In genomic region chr4:98777464-98777863, GRCm38 (mm10) we compare ENCODE assay signal across 33 mouse cellular contexts. TPM values are rescaled to one million over a fixed set of nuclear protein-coding genes. Genes with fewer than 3 reads are reported as not detected.
DNase-seq lines count a peak whose midpoint lies in the region; ATAC-seq lines count a peak whose summit lies in the region.
"Had no signal": no experiment of that assay in that cellular context is flagged by ENCODE, and none has a peak within 500 bp of the region (broad histone marks: within the 10 kb centered on the region; RNA-seq: fewer than 3 reads in every experiment).

No protein-coding gene starts in this region.

- no peak overlapping the region for H3K4me3 ChIP-seq in heart, embryonic 14.5 days (ENCODE audit: control insufficient read depth in 1 of 2, insufficient read depth in 1 of 2, low read depth in 1 of 2, low read length in 2 of 2)
- H3K4me3 ChIP-seq in embryonic facial prominence, embryonic 12.5 days = no peak overlapping the region
- H3K4me3 ChIP-seq in limb, embryonic 10.5 days = 0 out of 2 replicates have a peak overlapping the region, but pooled peaks have one; percentile 6
- H3K4me3 ChIP-seq in limb, embryonic 15.5 days = no peak overlapping the region
- H3K4me3 ChIP-seq: forebrain, embryonic 12.5 days; hindbrain, embryonic 13.5 days; kidney, embryonic 15.5 days; stomach, embryonic 15.5 days had no signal

- H3K4me1 ChIP-seq in heart, embryonic 14.5 days (ENCODE audit: control insufficient read depth in 2 of 2, insufficient read depth in 2 of 2, low read length in 2 of 2) = peaks cover 10 to 17% of the 10 kb centered on the region in 2 experiments
- peaks cover 44% of the 10 kb centered on the region for H3K4me1 ChIP-seq in embryonic facial prominence, embryonic 12.5 days
- peaks cover 51% of the 10 kb centered on the region for H3K4me1 ChIP-seq in limb, embryonic 10.5 days
- H3K4me1 ChIP-seq in limb, embryonic 15.5 days = peaks cover 38% of the 10 kb centered on the region

- H3K9ac ChIP-seq in heart, embryonic 14.5 days (ENCODE audit: low read length) = no peak overlapping the region
- H3K9ac ChIP-seq in embryonic facial prominence, embryonic 12.5 days = no peak overlapping the region
- no peak overlapping the region for H3K9ac ChIP-seq in limb, embryonic 15.5 days
- H3K9ac ChIP-seq: forebrain, embryonic 12.5 days; forebrain, postnatal 0 days; hindbrain, embryonic 13.5 days; kidney, embryonic 15.5 days; stomach, embryonic 15.5 days had no signal

- H3K9me3 ChIP-seq in heart, embryonic 14.5 days (ENCODE audit: control insufficient read depth, low read length) = no peaks in the 10 kb centered on the region
- H3K9me3 ChIP-seq in embryonic facial prominence, embryonic 12.5 days = no peaks in the 10 kb centered on the region
- H3K9me3 ChIP-seq in limb, embryonic 10.5 days (replicated peaks) = no peaks in the 10 kb centered on the region
- H3K9me3 ChIP-seq in limb, embryonic 15.5 days = no peaks in the 10 kb centered on the region
- H3K9me3 ChIP-seq: forebrain, embryonic 12.5 days; hindbrain, embryonic 13.5 days; kidney, embryonic 15.5 days; stomach, embryonic 15.5 days had no signal

- ATAC-seq in heart, embryonic 14.5 days (ENCODE audit: insufficient number of reproducible peaks, insufficient read depth, low FRiP score, low read depth) = 0 out of 2 replicates have a peak, but pooled peaks have one; percentile 31
- no peak for ATAC-seq in embryonic facial prominence, embryonic 12.5 days (ENCODE audit: insufficient number of reproducible peaks, insufficient read depth, low FRiP score, low TSS enrichment)
- ATAC-seq in limb, embryonic 15.5 days (ENCODE audit: insufficient number of reproducible peaks, low FRiP score, low TSS enrichment, low read depth) = no peak
- no peak for ATAC-seq in granulocyte monocyte progenitor cell, adult 5-6 weeks (replicated peaks; ENCODE audit: poor library complexity, severe bottlenecking)
- ATAC-seq: CD4-positive, CD25-positive, alpha-beta regulatory T cell, adult 4 months; inflammation-experienced regulatory T-cells, adult 6 months had no signal

- H3K27ac ChIP-seq in heart, embryonic 14.5 days (replicated peaks in 1 of 2; ENCODE audit: control insufficient read depth in 1 of 2, insufficient read depth in 1 of 2, low read depth in 2 of 2, low read length in 2 of 2) = no peak overlapping the region
- peak overlapping the region; percentile 76 for H3K27ac ChIP-seq in embryonic facial prominence, embryonic 12.5 days
- peak overlapping the region; percentile 81 for H3K27ac ChIP-seq in limb, embryonic 10.5 days
- H3K27ac ChIP-seq in limb, embryonic 15.5 days = peak overlapping the region; percentile 57; the same call in 1 of the 2 replicates
- H3K27ac ChIP-seq: forebrain, embryonic 12.5 days; hindbrain, embryonic 13.5 days; kidney, embryonic 15.5 days; stomach, embryonic 15.5 days had no signal

- H3K27me3 ChIP-seq in heart, embryonic 14.5 days (ENCODE audit: control insufficient read depth, insufficient read depth, low read length) = peaks cover 17% of the 10 kb centered on the region
- H3K27me3 ChIP-seq in embryonic facial prominence, embryonic 12.5 days = no peaks in the 10 kb centered on the region
- H3K27me3 ChIP-seq in limb, embryonic 10.5 days (ENCODE audit: low read depth, poor library complexity, severe bottlenecking) = peaks cover 7% of the 10 kb centered on the region; the same call in 1 of the 2 replicates
- 0 out of 2 replicates have a peak, but pooled peaks cover 3% of the 10 kb centered on the region for H3K27me3 ChIP-seq in limb, embryonic 15.5 days
- H3K27me3 ChIP-seq: stomach, embryonic 15.5 days had no signal

- DNase-seq in heart, adult 11 months = no peak
- no peak for DNase-seq in limb, embryonic 10.5 days (ENCODE audit: low spot score)
- DNase-seq in kidney, adult 8-10 months = no peak
- DNase-seq: adrenal gland, postnatal 25 days; cerebellum, adult 11-12 months; forebrain, postnatal 0 days; gastrocnemius, postnatal 10 days; heart, postnatal 4 days; kidney, adult 11 months; kidney, postnatal 25 days; lung, postnatal 10 days; midbrain, embryonic 14.5 days had no signal

- H3K4me2 ChIP-seq in heart, embryonic 14.5 days (ENCODE audit: low read length) = peak overlapping the region; percentile 50; the same call in 1 of the 2 replicates
- no peak overlapping the region for H3K4me2 ChIP-seq in embryonic facial prominence, embryonic 12.5 days (replicated peaks)
- no peak overlapping the region for H3K4me2 ChIP-seq in limb, embryonic 15.5 days
- H3K4me2 ChIP-seq: stomach, embryonic 15.5 days had no signal

- 54% methylated on average over 6 of the region's 6 CpGs for WGBS in heart, embryonic 14.5 days
- 69% methylated on average over 6 of the region's 6 CpGs for WGBS in embryonic facial prominence, embryonic 12.5 days
- WGBS in limb, embryonic 10.5 days = 81% methylated on average over 6 of the region's 6 CpGs
- WGBS in limb, embryonic 15.5 days = 51% methylated on average over 6 of the region's 6 CpGs

- no peaks in the 10 kb centered on the region for H3K36me3 ChIP-seq in heart, embryonic 14.5 days (ENCODE audit: control insufficient read depth, insufficient read depth, low read length)
- peaks cover 14% of the 10 kb centered on the region; the same call in 1 of the 2 replicates for H3K36me3 ChIP-seq in embryonic facial prominence, embryonic 12.5 days
- peaks cover 41% of the 10 kb centered on the region for H3K36me3 ChIP-seq in limb, embryonic 10.5 days
- H3K36me3 ChIP-seq in limb, embryonic 15.5 days = 0 out of 2 replicates have a peak, but pooled peaks cover 4% of the 10 kb centered on the region
- H3K36me3 ChIP-seq: forebrain, embryonic 12.5 days; hindbrain, embryonic 13.5 days; stomach, embryonic 15.5 days had no signal

RNA-seq across cellular contexts. Expression of gene Kank4, which starts 39.9 kb away (rescaled TPM):
- polyA plus RNA-seq in heart, embryonic 14.5 days (2014; fragmentation: Nextera tagmentation; extraction: Ambion mirVana) = 0.70 and 0.84 TPM in 2 replicates
- 2.7 and 2.8 TPM in 2 replicates for polyA plus RNA-seq in embryonic facial prominence, embryonic 12.5 days (2016; fragmentation: Nextera tagmentation; extraction: Ambion mirVana)
- 1.7 and 2.5 TPM in 2 replicates for polyA plus RNA-seq in limb, embryonic 10.5 days (2016; fragmentation: Nextera tagmentation; extraction: Ambion mirVana)
- 1.4 and 1.9 TPM in 2 replicates for polyA plus RNA-seq in limb, embryonic 15.5 days (2015; fragmentation: Nextera tagmentation; extraction: Ambion mirVana)
- total RNA-seq in granulocyte monocyte progenitor cell, adult 5-6 weeks (2014; fragmentation: Nextera tagmentation) = not detected in 2 replicates
- not detected in 2 replicates for total RNA-seq in granulocyte monocyte progenitor cell, adult 5-6 weeks (2017)
- total RNA-seq: common myeloid progenitor, adult 5-6 weeks; monocyte, adult 5-6 weeks had no signal
- polyA plus RNA-seq: CD4-positive, CD25-positive, alpha-beta regulatory T cell, adult 4 months; inflammation-experienced regulatory T-cells, adult 6 months had no signal

RNA-seq across cellular contexts. Expression of gene I0C0044D17Rik, which starts 46.2 kb away (rescaled TPM):
- polyA plus RNA-seq in heart, embryonic 14.5 days (2014; fragmentation: Nextera tagmentation; extraction: Ambion mirVana) = not detected in 2 replicates
- polyA plus RNA-seq in embryonic facial prominence, embryonic 12.5 days (2016; fragmentation: Nextera tagmentation; extraction: Ambion mirVana) = not detected in 2 replicates
- not detected in 2 replicates for polyA plus RNA-seq in limb, embryonic 10.5 days (2016; fragmentation: Nextera tagmentation; extraction: Ambion mirVana)
- polyA plus RNA-seq in limb, embryonic 15.5 days (2015; fragmentation: Nextera tagmentation; extraction: Ambion mirVana) = not detected in 2 replicates
- total RNA-seq in granulocyte monocyte progenitor cell, adult 5-6 weeks (2014; fragmentation: Nextera tagmentation) = not detected in 2 replicates
- total RNA-seq in granulocyte monocyte progenitor cell, adult 5-6 weeks (2017) = not detected in 2 replicates
- total RNA-seq: adrenal gland, postnatal 25 days; common myeloid progenitor, adult 5-6 weeks; forebrain, postnatal 0 days; gastrocnemius, postnatal 10 days; heart, postnatal 4 days; layer of hippocampus, adult 18-20 months; layer of hippocampus, postnatal 10 days; left cerebral cortex, adult 18-20 months; left cerebral cortex, postnatal 14 days; monocyte, adult 5-6 weeks had no signal
- polyA plus RNA-seq: CD4-positive, CD25-positive, alpha-beta regulatory T cell, adult 4 months; forebrain, embryonic 12.5 days; forebrain, postnatal 0 days; heart, embryonic 16.5 days; hindbrain, embryonic 13.5 days; inflammation-experienced regulatory T-cells, adult 6 months; kidney, embryonic 15.5 days; liver, embryonic 11.5 days; liver, embryonic 16.5 days; midbrain, embryonic 14.5 days; neural tube, embryonic 14.5 days; stomach, embryonic 15.5 days had no signal

RNA-seq across cellular contexts. Expression of gene L1td1, which starts 50.9 kb away (rescaled TPM):
- not detected in 2 replicates for polyA plus RNA-seq in heart, embryonic 14.5 days (2014; fragmentation: Nextera tagmentation; extraction: Ambion mirVana)
- polyA plus RNA-seq in embryonic facial prominence, embryonic 12.5 days (2016; fragmentation: Nextera tagmentation; extraction: Ambion mirVana) = 0.46 TPM in 2 replicates
- 0.61 TPM in 1 of 2 replicates, not detected in the other for polyA plus RNA-seq in limb, embryonic 10.5 days (2016; fragmentation: Nextera tagmentation; extraction: Ambion mirVana)
- 0.14 and 0.29 TPM in 2 replicates for polyA plus RNA-seq in limb, embryonic 15.5 days (2015; fragmentation: Nextera tagmentation; extraction: Ambion mirVana)
- total RNA-seq in granulocyte monocyte progenitor cell, adult 5-6 weeks (2014; fragmentation: Nextera tagmentation) = not detected in 2 replicates
- not detected in 2 replicates for total RNA-seq in granulocyte monocyte progenitor cell, adult 5-6 weeks (2017)
- total RNA-seq: adrenal gland, postnatal 25 days; common myeloid progenitor, adult 5-6 weeks; forebrain, postnatal 0 days; gastrocnemius, postnatal 10 days; heart, postnatal 4 days; layer of hippocampus, adult 18-20 months; monocyte, adult 5-6 weeks had no signal
- polyA plus RNA-seq: gonadal fat pad, adult 2 months; heart, embryonic 16.5 days; inflammation-experienced regulatory T-cells, adult 6 months; liver, embryonic 16.5 days; neural tube, embryonic 14.5 days had no signal

Comparison
In these comparisons a context has a peak if more than half of its experiments do, and no peak if none do; other contexts are left out.
1. H3K27ac ChIP-seq: peak in embryonic facial prominence, embryonic 12.5 days (single experiment), limb, embryonic 10.5 days (single experiment) and limb, embryonic 15.5 days (single experiment); none in heart, embryonic 14.5 days (0 of 2).